Mouse (Mus musculus) embryonic fibroblast, embryonic 13.5 days (primary cell): ENCODE data around the gene Mthfd1l. TPM values are rescaled to one million over a fixed set of nuclear protein-coding genes. Genes with fewer than 3 reads are reported as not detected.

Source experiments
- H3K27ac ChIP-seq: 2 replicates; pipeline ENCODE4 v1.5.1; 2012; ENCODE audit warnings: low read length, control low read depth, inconsistent platforms; ENCODE audit not compliant: insufficient read depth
- H3K4me1 ChIP-seq: 2 replicates; pipeline ENCODE4 v1.6.1; 2011; ENCODE audit warnings: low read length; ENCODE audit not compliant: control insufficient read depth, insufficient read depth
- H3K4me3 ChIP-seq: 2 replicates; pipeline ENCODE4 v1.5.1; 2011; ENCODE audit warnings: mild to moderate bottlenecking, control low read depth, low read length; ENCODE audit not compliant: insufficient read depth
- CTCF ChIP-seq: IDR thresholded peaks from 2 replicates; pipeline ENCODE4 v1.5.1; 2011; ENCODE audit warnings: mild to moderate bottlenecking, control low read depth, low read length, moderate library complexity, borderline replicate concordance; ENCODE audit not compliant: insufficient read depth
- POLR2A ChIP-seq: IDR thresholded peaks from 2 replicates; pipeline ENCODE4 v1.6.1; 2011; ENCODE audit warnings: low read depth, mild to moderate bottlenecking, control low read depth, low read length, moderate library complexity
- polyA plus RNA-seq: library from polyadenylated mRNA; stranded (reverse); fragments of >200 nt; gene quantifications from 2 replicates; pipeline ENCODE4 v1.2.4, GENCODE M21; 2011; ENCODE audit warnings: low read depth; ENCODE audit not compliant: missing spikeins, insufficient read length

The Mthfd1l gene
- polyA plus RNA-seq, 1 experiment: 30.8 TPM

GRCm38 (mm10) chr10:4162976-4163375, 190.1 kb downstream of the Mthfd1l start:
- Histone ChIP-seq H3K4me1 (no peaks in the 10 kb centered on the region), H3K27ac (no peak overlapping the region), H3K4me3 (no peak overlapping the region)
- TF ChIP-seq CTCF (no peak), POLR2A (no peak)

DNA sequence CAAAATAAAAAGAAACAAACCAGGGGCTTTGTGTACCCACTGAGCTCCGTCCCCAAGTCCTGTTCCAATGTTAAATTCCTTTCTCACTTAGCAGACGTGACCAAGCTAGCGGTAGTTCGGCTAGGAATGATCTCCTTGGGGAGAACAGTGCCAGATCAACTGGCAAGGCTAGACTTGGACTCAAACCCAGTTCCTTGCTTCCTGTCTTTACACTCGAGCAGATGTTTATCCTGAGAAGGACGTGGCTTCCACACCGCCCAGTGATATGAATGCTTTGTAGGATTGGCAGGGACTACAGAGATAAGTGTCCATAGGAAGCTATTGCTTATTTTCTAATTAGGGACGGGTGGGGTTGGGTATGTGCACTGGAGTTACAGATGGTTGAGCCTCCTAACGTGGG, 191.8 kb downstream of the Mthfd1l start:
- TF ChIP-seq POLR2A: no peak
- no peak for TF ChIP-seq CTCF
- no peak overlapping the region for H3K4me3 ChIP-seq
- no peaks in the 10 kb centered on the region for H3K4me1 ChIP-seq
- no peak overlapping the region for H3K27ac ChIP-seq

DNA sequence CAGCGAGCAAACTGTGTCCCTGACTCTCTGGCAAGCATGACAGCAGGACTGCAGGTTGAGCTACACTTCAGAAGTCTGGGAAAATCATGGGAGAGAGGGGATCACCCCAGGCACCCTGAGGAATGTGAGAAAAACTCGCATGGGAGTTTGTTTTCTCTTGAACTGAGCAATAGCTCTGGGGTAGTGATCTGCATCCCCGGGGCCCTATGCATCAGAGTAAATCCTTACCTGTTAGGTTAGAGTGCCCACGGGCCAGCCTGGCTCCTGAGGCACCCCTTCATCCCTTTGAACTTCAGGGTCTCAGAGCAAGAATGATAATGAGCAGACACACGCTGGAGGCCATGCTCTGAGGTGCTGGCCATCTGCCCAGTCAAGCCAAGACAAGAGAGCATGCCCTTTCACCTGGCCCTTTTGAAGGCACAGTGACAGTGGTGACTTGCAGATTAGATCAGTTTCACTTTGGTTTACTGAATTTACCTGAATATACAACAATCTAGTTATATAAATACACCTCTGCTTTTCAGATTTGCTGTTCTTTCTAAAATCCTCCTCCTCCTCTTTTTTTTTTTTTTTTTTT, 195.4 kb downstream of the Mthfd1l start:
- Histone ChIP-seq H3K4me1 (no peaks in the 10 kb centered on the region), H3K27ac (no peak overlapping the region), H3K4me3 (no peak overlapping the region)
- TF ChIP-seq POLR2A: no peak

- no peaks in the 10 kb centered on the region for H3K4me1 ChIP-seq
- no peak overlapping the region for H3K27ac ChIP-seq
- no peak overlapping the region for H3K4me3 ChIP-seq
- no peak for TF ChIP-seq POLR2A
- no peak for TF ChIP-seq CTCF
Observed at GRCm38 (mm10) chr10:4174229-4174628, 201.3 kb downstream of the Mthfd1l start.

DNA sequence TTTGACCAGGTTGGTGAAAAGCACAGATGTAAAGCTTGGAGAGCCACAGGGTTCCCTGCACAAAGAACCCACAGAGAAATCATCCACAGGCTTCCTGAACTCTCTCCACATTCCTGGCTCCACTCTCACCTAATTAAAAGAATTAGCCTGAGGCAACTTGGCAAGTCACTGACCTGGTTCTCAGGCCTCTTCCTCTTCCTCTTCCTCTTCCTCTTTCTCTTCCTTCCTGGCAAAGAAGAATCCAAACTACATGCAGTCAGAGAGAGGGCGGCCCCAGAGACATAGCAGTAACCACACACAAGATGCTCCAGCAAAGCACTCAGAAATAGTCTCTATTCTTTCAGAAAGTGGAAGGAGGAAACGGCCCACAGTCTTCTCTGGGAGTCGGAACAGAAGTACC, 201.8 kb downstream of the Mthfd1l start:
- no peak overlapping the region for H3K27ac ChIP-seq
- no peaks in the 10 kb centered on the region for H3K4me1 ChIP-seq
- no peak for TF ChIP-seq CTCF
- no peak for TF ChIP-seq POLR2A
- no peak overlapping the region for H3K4me3 ChIP-seq

DNA sequence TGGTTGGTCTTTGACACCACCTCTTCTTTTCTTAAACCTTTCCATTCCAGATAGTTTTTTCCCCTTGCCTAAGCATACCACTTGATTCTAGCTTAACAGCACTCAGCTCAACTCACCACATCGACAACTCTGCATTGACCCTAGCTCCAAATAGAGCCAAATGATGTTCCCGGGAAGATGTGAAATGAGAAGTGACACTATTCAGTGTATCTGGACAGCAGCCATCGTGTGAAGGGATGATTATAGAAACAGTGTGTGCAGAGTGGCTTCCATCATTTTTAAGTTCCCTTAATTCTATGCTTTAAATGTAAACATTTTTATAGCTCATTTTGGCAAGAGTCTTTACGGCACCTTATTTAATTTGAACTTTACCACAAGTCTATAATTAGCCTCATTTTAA, 204.4 kb downstream of the Mthfd1l start:
- no peak overlapping the region for H3K4me3 ChIP-seq
- no peaks in the 10 kb centered on the region for H3K4me1 ChIP-seq
- H3K27ac ChIP-seq: no peak overlapping the region
- TF ChIP-seq CTCF (no peak), POLR2A (no peak)

GRCm38 (mm10) chr10:4179049-4179790, 206.3 kb downstream of the Mthfd1l start:
- TF ChIP-seq POLR2A: no peak
- no peak for TF ChIP-seq CTCF
- no peak overlapping the region for H3K4me3 ChIP-seq
- no peaks in the 10 kb centered on the region for H3K4me1 ChIP-seq
- no peak overlapping the region for H3K27ac ChIP-seq

DNA sequence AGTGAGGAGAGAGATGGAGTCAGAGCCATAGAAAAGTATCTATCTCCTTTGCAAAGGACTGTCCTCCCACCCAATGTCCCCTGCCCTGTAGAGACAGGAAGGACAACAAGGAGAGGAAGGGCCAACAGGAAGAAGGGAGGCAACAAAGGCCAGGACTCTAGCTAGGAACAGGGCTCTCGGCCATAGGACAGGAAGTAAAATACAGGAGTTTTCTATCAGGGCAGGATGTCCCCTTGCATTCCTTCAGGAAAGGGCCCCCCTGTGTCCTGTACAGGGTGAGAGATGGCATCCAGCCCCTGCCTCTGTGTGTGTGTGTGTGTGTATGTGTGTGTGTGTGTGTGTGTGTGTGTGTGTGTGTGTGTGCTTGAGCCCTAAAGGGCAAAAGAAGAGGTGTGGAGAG, 209.0 kb downstream of the Mthfd1l start:
- no peak overlapping the region for H3K27ac ChIP-seq

GRCm38 (mm10) chr10:4182406-4182805, 209.5 kb downstream of the Mthfd1l start:
- H3K27ac ChIP-seq: no peak overlapping the region
- H3K4me3 ChIP-seq: no peak overlapping the region
- no peak for TF ChIP-seq CTCF
- TF ChIP-seq POLR2A: no peak
- H3K4me1 ChIP-seq: no peaks in the 10 kb centered on the region

More for the DNA sequence above, 209.0 kb downstream of the Mthfd1l start:
- Histone ChIP-seq H3K4me1 (no peaks in the 10 kb centered on the region), H3K4me3 (no peak overlapping the region)
- no peak for TF ChIP-seq POLR2A
- TF ChIP-seq CTCF: no peak

DNA sequence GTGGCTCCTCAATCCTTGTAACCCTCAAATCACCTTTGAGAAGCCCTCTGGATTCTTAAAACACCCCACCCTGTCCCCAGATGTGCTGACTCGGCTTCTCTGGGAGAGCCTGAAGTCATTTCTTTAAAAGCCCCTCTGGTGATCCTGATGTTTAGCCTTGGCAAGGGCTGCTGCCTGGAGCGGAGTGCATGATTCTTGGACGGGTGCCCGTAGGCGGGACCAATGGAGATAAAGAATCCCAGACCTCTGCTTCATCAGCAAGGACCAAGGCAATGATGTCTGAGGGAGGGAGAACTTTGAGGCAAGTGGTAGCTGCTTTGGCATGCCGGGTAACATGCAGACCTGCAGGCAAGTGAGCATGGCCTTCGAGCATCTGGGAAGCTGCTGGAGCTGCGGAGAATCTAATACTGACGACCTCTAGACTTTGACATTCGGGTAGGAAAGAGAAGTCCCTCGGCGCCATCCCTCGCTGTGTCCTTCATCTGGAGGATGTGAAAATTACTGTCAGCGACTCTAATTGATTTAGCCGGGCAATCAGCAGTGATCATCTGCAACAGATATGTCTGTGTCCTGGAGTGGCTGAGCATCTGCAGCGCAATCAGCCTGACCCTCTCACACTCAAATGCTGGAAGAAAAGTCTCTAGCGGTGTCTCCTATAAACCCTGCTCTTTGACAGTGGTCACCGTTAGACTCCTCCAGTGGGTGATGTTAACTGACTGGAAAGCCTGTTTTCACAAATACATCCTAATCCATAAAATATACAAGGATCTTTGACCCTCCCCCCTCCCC, 215.9 kb downstream of the Mthfd1l start:
- no peak for TF ChIP-seq POLR2A
- no peak for TF ChIP-seq CTCF
- no peak overlapping the region for H3K4me3 ChIP-seq
- H3K27ac ChIP-seq: no peak overlapping the region
- no peaks in the 10 kb centered on the region for H3K4me1 ChIP-seq
